Mouse (Mus musculus): ENCODE data around the gene Il18. TPM values are rescaled to one million over a fixed set of nuclear protein-coding genes. Genes with fewer than 3 reads are reported as not detected.

The Il18 gene
- polyA plus RNA-seq (2017; shearing (Covaris generic)) = 1 to 10 TPM; 3.9 to 7.6 TPM

DNA sequence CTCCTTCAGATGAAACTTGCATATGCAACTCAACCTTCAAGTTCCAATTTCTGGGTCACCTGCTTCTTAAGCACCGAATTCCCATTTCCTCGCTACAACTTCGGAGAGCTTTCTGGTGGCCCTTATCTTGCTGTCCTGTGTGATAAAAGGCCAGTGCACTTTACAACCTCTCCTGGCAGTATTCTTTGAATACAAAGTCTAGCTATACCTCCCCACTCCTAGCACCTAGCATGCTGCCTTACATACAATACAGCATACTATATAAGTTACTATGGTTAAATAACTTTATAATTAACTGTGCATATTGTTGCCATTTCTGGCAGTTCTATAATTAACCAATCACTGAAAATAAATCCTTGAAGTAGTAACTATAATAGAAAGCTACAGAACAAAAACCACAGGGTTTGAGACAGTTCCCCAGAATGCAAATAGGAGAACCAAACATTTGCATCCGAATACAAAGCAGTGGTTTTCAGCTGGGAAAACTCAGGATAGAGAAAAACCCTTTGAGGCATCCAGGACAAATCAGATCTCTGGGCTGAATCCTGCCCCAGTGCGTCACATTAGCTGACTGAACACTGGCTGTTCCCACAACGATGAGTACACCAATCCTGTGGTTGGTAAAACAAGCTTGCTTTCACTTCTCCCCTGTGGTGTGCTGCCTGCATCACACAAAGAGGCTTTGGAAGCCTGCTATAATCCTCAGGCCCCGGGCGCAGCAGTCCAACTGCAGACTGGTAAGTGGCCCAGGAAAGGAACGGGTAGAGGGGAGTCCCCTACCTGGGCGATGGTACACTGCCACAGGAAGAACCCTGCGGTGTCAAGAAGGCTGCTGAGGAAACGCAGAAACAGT lies at the start of gene Il18:
TSS of gene Il18 (plus strand) at position 587 of the 853 bp plus-strand sequence.

DNA sequence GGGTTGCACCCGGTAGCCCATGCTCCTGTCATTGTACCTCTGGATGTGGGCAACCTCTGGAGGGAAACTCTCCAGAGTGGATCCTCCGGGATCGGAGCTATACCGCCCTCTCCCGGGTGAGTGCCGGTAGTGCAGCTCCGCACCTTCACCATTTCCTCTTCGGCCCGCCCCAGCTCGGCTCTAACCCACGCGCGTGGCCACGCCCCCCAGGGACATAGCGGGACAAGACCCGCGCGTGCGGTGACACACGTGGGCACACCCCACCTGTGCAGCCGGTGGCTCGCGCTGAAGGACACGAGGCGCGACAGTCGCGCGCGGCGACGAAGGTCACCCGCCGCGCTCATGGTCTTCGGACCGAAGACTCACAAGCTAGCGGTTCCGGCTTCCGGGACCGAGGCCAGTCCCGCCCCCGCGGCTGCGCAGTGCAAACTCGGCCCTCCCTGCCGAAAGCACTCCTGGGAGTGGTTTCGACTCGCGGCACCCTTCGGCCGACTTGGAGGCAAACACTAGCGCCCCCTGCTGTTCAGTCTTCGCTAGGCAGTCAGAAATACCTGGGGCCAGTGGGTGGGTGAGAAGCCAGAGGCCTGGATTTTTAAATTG lies 26.2 kb upstream of the Il18 start, which contains the start of gene Pts:
TSS of gene Pts (minus strand) at position 432 of the 600 bp plus-strand sequence.

DNA sequence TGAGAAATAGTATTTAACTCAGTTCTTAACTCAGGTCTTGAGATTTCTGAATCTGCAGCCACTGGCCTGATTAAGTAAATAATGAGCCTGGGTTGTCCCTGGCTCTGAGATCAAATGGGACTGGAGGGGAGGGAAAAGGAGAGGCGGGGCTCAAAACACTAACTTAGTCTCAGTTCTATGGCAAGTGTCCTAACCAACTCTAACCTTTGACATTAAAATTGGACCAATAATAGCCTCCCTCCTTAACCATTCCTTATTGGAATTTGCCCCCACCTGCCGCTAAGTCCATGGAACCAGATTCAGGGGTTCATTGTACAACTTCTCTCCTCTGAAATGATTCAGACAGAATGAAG lies 443 bp downstream of the Il18 start, which contains the start of gene Bco2:
TSS of gene Bco2 (minus strand) at position 88 of the 353 bp plus-strand sequence.

DNA sequence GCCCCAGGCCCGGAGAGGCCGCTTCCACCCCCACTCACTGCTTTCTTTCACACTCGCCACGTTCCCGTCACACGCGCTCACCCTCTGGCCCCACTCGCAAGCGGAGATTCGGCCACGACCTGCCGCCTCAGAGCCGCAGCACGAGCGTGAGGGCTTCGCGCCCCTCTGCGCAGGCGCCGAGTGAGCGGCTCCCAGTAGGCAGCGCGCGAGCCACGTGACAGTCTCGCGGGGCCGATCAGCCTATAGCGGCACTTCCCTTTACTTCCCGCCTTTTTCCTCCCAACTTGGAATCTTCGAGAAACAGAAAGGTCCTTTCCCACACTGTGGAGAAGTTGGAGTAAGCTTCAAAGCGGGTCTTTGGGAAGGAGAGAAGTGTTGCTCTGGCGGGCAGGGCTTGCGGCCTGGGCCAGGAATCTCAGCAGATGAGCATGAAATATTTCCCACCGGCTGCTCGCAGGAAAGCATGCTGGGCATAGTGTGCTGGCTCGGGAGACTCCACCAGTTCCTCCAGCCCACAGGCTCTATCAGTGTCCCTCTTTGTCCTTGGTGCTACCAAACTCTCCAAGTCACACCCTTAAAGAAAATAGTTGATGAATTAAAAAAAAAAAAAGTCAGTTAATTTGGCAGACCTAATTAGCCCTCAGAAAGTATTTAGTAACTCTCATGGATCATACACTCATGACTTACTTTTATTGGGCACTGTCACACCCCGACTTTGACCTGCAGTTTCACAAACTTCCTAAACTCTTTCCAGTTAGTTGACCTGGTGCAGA lies 6.7 kb downstream of the Il18 start, which contains the start of gene Tex12:
TSS of gene Tex12 (minus strand) at position 181 of the 773 bp plus-strand sequence.

DNA sequence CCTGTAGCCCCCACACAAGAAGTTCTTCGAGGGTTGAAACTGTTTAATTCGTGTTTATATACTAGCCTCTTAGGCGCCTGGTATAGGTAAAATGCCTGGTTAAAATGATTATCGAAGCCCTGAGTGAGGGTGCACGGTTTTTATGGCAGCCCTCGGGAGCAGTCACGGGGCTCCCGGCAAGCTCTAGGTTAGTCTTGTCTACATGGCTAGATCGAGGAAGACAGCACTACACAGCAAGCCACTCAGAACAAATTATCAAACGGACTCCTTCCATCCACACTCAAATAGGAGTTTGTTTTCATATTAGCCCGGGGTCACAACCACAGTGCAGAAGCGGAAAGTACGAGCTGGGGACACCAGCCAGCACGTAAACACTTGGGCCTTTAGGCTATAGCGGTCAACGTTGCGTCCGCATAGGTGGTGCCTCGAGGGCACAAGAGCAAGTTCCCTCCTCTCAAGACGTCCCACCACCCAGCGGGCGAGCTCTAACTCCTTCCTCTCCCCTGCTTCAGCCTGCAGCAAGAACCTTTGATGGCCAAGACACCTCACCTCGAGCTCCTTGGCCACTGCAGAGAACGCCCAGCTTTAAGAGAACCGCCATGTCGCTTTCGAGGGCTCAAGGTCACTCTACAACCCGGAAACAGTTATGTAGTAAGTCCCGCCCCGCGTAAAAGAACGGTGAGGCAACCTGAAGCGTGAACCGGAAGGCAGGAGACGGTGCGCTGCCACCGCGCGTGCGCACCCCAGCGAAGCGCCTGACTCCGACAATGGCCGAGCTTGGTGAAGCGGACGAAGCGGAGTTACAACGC lies 48.8 kb downstream of the Il18 start, which contains the start of the genes Sdhd and Timm8b:
TSS of gene Sdhd (minus strand) at position 624 of the 809 bp plus-strand sequence.
TSS of gene Timm8b (plus strand) at position 722 of the 809 bp plus-strand sequence.

DNA sequence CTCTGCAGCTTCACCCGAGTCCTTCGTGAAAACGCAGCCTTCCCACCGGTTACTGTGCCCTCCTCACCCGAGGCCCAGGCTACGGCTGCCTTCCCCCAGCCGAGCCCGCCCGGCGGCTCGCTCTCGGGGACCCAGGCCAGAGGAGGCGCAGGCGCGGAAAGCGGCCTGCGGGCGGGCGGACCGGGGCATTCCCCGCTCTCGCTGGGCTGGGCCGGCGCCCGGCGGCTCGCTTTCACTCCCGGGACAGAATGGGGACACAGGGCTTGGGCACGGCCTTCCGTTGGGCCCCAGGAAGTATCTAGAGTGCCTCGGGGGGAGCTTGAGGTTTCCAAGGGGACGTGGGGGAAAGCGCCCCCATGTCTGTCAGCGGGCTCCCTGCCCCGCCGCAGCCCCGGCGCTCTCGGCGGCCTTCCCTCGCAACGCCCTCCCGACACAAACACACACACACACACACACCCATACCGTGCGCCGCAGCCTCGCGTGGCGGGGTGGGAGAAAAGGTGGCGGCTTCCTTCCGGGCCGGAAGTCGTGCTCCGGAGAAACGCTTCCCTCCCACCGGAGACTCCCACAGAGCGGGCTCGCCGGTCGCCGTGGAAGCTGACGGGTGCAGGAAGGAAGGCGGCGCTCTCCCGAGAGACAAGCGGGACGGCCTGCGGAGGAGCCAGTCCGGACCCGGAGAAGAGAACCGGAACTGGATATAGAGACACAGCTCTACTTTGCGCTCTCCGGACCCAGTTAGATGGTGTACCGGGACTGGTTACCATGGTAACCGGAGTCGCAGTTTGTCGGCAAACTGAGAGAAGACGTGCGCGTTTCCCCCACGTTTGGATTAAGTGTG lies 62.4 kb downstream of the Il18 start, which contains the start of the genes Pih1d2 and Nkapd1:
TSS of gene Pih1d2 (plus strand) at position 556 of the 838 bp plus-strand sequence.
TSS of gene Nkapd1 (minus strand) at position 699 of the 838 bp plus-strand sequence.

Other genes with a start within 250 kb of the Il18 start
- gene Rpl10-ps3, start 209.9 kb upstream of the Il18 start, polyA plus RNA-seq (2017; shearing (Covaris generic)) = 100 to 1,000 TPM; 544 to 711 TPM
- under 1 TPM; 0.31 to 0.33 TPM for gene Plet1, start 60.3 kb upstream of the Il18 start, polyA plus RNA-seq (2017; shearing (Covaris generic))
- gene Pts, start 26.1 kb upstream of the Il18 start, polyA plus RNA-seq (2017; shearing (Covaris generic)) = 100 to 1,000 TPM; 127 to 128 TPM
- under 1 TPM; 0.82 TPM for gene Bco2, start 354 bp downstream of the Il18 start, polyA plus RNA-seq (2017; shearing (Covaris generic))
- under 1 TPM in 1 of 2 experiments, not detected in 1; 0.16 TPM for gene Tex12, start 6.5 kb downstream of the Il18 start, polyA plus RNA-seq (2017; shearing (Covaris generic))
- gene Sdhd, start 49.0 kb downstream of the Il18 start, polyA plus RNA-seq (2017; shearing (Covaris generic)) = 100 to 1,000 TPM; 189 to 227 TPM
- 100 to 1,000 TPM; 123 to 129 TPM for gene Timm8b, start 49.1 kb downstream of the Il18 start, polyA plus RNA-seq (2017; shearing (Covaris generic))
- 1 to 10 TPM in 1 of 2 experiments, not detected in 1; 1.3 TPM for gene Pih1d2, start 62.5 kb downstream of the Il18 start, polyA plus RNA-seq (2017; shearing (Covaris generic))
- gene Nkapd1, start 62.6 kb downstream of the Il18 start, polyA plus RNA-seq (2017; shearing (Covaris generic)) = 10 to 100 TPM; 25.5 to 30.3 TPM
- 10 to 100 TPM; 36.7 to 38.2 TPM for gene Dlat, start 105.0 kb downstream of the Il18 start, polyA plus RNA-seq (2017; shearing (Covaris generic))
- gene Dixdc1, start 184.7 kb downstream of the Il18 start, polyA plus RNA-seq (2017; shearing (Covaris generic)) = under 1 TPM; 0.20 to 0.22 TPM
- not detected for gene 2310030G06Rik, start 191.7 kb downstream of the Il18 start, polyA plus RNA-seq (2017; shearing (Covaris generic))
- not detected for gene Cryab, start 196.5 kb downstream of the Il18 start, polyA plus RNA-seq (2017; shearing (Covaris generic))
- gene Hspb2, start 197.5 kb downstream of the Il18 start, polyA plus RNA-seq (2017; shearing (Covaris generic)) = under 1 TPM in 1 of 2 experiments, not detected in 1; 0.84 TPM
- 1 to 10 TPM; 6.7 to 9.7 TPM for gene Fdxacb1, start 213.4 kb downstream of the Il18 start, polyA plus RNA-seq (2017; shearing (Covaris generic))
- gene Alg9, start 220.2 kb downstream of the Il18 start, polyA plus RNA-seq (2017; shearing (Covaris generic)) = 10 to 100 TPM; 15.9 to 21.5 TPM
- gene 1110032A03Rik, start 220.7 kb downstream of the Il18 start, polyA plus RNA-seq (2017; shearing (Covaris generic)) = 10 to 100 TPM; 10.1 to 14.5 TPM

Data from activated CD4-positive, CD25-positive, alpha-beta regulatory T cell (primary cell).